Mouse (Mus musculus) intestine, embryonic 15.5 days (tissue): ENCODE measurements around the gene Frmd4a. TPM values are rescaled to one million over a fixed set of nuclear protein-coding genes. Genes with fewer than 3 reads are reported as not detected.

Source experiments
- ATAC-seq: fragments of 200-750 bp; cut with Nextera tagmentation; 2 replicates; pipeline ENCODE4 v1.8.0; 2017; ENCODE audit warnings: moderate TSS enrichment, moderate library complexity
- H3K27ac ChIP-seq: fragments of 300-500 bp; sonication (generic); 2 replicates; pipeline ENCODE4 v1.5.1; 2015; ENCODE audit warnings: mild to moderate bottlenecking, inconsistent platforms
- H3K27me3 ChIP-seq: fragments of 300-500 bp; sonication (generic); replicated peaks from 2 replicates; pipeline ENCODE4 v1.6.1; 2015; ENCODE audit warnings: inconsistent platforms
- H3K36me3 ChIP-seq: fragments of 300-500 bp; sonication (generic); 2 replicates; pipeline ENCODE4 v1.6.1; 2015; ENCODE audit warnings: inconsistent platforms
- H3K4me1 ChIP-seq: fragments of 300-500 bp; sonication (generic); replicated peaks from 2 replicates; pipeline ENCODE4 v1.6.1; 2015; ENCODE audit warnings: inconsistent platforms
- H3K4me2 ChIP-seq: fragments of 300-500 bp; sonication (generic); replicated peaks from 2 replicates; pipeline ENCODE4 v1.6.1; 2015; ENCODE audit warnings: mild to moderate bottlenecking, inconsistent platforms
- H3K4me3 ChIP-seq: fragments of 300-500 bp; sonication (generic); replicated peaks from 2 replicates; pipeline ENCODE4 v1.5.1; 2015; ENCODE audit warnings: inconsistent platforms
- H3K9ac ChIP-seq: fragments of 300-500 bp; sonication (generic); 2 replicates; pipeline ENCODE4 v1.6.1; 2015; ENCODE audit warnings: inconsistent platforms
- H3K9me3 ChIP-seq: fragments of 300-500 bp; sonication (generic); 2 replicates; pipeline ENCODE4 v1.6.1; 2016; ENCODE audit warnings: inconsistent platforms
- WGBS: fragments of 180-500 bp; shearing (Covaris S2); methylation state at CpG from one replicate; pipeline ENCODE4 v1.1.7; 2015; 5-methylcytosine and 5-hydroxymethylcytosine counted together
- polyA plus RNA-seq: library from polyadenylated mRNA; unstranded; fragments of >200 nt; fragmentation: Nextera tagmentation; extraction: Ambion mirVana; gene quantifications from 2 replicates; pipeline ENCODE4 v1.2.1, GENCODE M21; 2015

Frmd4a gene
- polyA plus RNA-seq, 1 experiment from 2014 or later, result 21.0 TPM

- Histone ChIP-seq H3K4me1 (no peaks in the 10 kb centered on the region), H3K9me3 (no peaks in the 10 kb centered on the region), H3K27me3 (no peaks in the 10 kb centered on the region), H3K9ac (no peak overlapping the region), H3K36me3 (no peaks in the 10 kb centered on the region), H3K4me2 (no peak overlapping the region), H3K4me3 (no peak overlapping the region), H3K27ac (no peak overlapping the region)
- 74% methylated on average over 7 of the region's 7 CpGs for WGBS
- no peak for ATAC-seq
These were observed 54.3 kb downstream of the Frmd4a start for GRCm38 (mm10) chr2:4071831-4072230.

GRCm38 (mm10) chr2:4083877-4084276, 66.4 kb downstream of the Frmd4a start:
- no peak overlapping the region for H3K4me3 ChIP-seq
- no peaks in the 10 kb centered on the region for H3K4me1 ChIP-seq
- ATAC-seq, result no peak
- no peak overlapping the region for H3K9ac ChIP-seq
- no peaks in the 10 kb centered on the region for H3K36me3 ChIP-seq
- no peaks in the 10 kb centered on the region for H3K9me3 ChIP-seq
- no peak overlapping the region for H3K4me2 ChIP-seq
- no peak overlapping the region for H3K27ac ChIP-seq
- WGBS, result 74% methylated on average over 6 of the region's 6 CpGs
- H3K27me3 ChIP-seq, result no peaks in the 10 kb centered on the region

GRCm38 (mm10) chr2:4097601-4098000, 80.1 kb downstream of the Frmd4a start:
- Histone ChIP-seq H3K9me3 (no peaks in the 10 kb centered on the region), H3K9ac (no peak overlapping the region), H3K27ac (no peak overlapping the region), H3K4me1 (no peaks in the 10 kb centered on the region), H3K4me2 (no peak overlapping the region), H3K36me3 (no peaks in the 10 kb centered on the region), H3K4me3 (no peak overlapping the region), H3K27me3 (no peaks in the 10 kb centered on the region)
- 82% methylated on average over 1 of the region's 1 CpGs for WGBS
- no peak for ATAC-seq

- ATAC-seq, result no peak
- 75% methylated on average over 8 of the region's 8 CpGs for WGBS
These were observed 81.6 kb downstream of the Frmd4a start for GRCm38 (mm10) chr2:4098948-4099776.

GRCm38 (mm10) chr2:4099777-4100104, 82.2 kb downstream of the Frmd4a start:
- Histone ChIP-seq H3K27ac (no peak overlapping the region), H3K36me3 (no peaks in the 10 kb centered on the region), H3K4me3 (no peak overlapping the region), H3K4me2 (no peak overlapping the region), H3K9ac (no peak overlapping the region), H3K4me1 (no peaks in the 10 kb centered on the region), H3K9me3 (no peaks in the 10 kb centered on the region), H3K27me3 (no peaks in the 10 kb centered on the region)
- no peak for ATAC-seq

More at GRCm38 (mm10) chr2:4098948-4099776, 81.6 kb downstream of the Frmd4a start:
- no peaks in the 10 kb centered on the region for H3K4me1 ChIP-seq
- no peak overlapping the region for H3K4me2 ChIP-seq
- no peak overlapping the region for H3K4me3 ChIP-seq
- no peak overlapping the region for H3K9ac ChIP-seq
- H3K27me3 ChIP-seq, result no peaks in the 10 kb centered on the region
- H3K36me3 ChIP-seq, result no peaks in the 10 kb centered on the region
- H3K27ac ChIP-seq, result no peak overlapping the region
- no peaks in the 10 kb centered on the region for H3K9me3 ChIP-seq

- no peak overlapping the region for H3K4me3 ChIP-seq
- no peak for ATAC-seq
- H3K4me2 ChIP-seq, result no peak overlapping the region
- H3K9me3 ChIP-seq, result no peaks in the 10 kb centered on the region
- no peaks in the 10 kb centered on the region for H3K4me1 ChIP-seq
- H3K9ac ChIP-seq, result no peak overlapping the region
- WGBS, result 76% methylated on average over 2 of the region's 2 CpGs
- no peak overlapping the region for H3K27ac ChIP-seq
- H3K36me3 ChIP-seq, result no peaks in the 10 kb centered on the region
- H3K27me3 ChIP-seq, result no peaks in the 10 kb centered on the region
These were observed 83.9 kb downstream of the Frmd4a start for GRCm38 (mm10) chr2:4101370-4101769.

GRCm38 (mm10) chr2:4113303-4113920, 95.9 kb downstream of the Frmd4a start:
- H3K9ac ChIP-seq, result no peak overlapping the region
- 79% methylated on average over 7 of the region's 7 CpGs for WGBS
- H3K4me2 ChIP-seq, result no peak overlapping the region
- no peak for ATAC-seq
- no peaks in the 10 kb centered on the region for H3K9me3 ChIP-seq
- H3K27me3 ChIP-seq, result no peaks in the 10 kb centered on the region
- H3K36me3 ChIP-seq, result no peaks in the 10 kb centered on the region
- no peak overlapping the region for H3K4me3 ChIP-seq
- no peak overlapping the region for H3K27ac ChIP-seq
- H3K4me1 ChIP-seq, result no peaks in the 10 kb centered on the region

GRCm38 (mm10) chr2:4119678-4120458, 102.4 kb downstream of the Frmd4a start:
- Histone ChIP-seq H3K27ac (no peak overlapping the region), H3K27me3 (no peaks in the 10 kb centered on the region), H3K4me2 (no peak overlapping the region), H3K9ac (no peak overlapping the region), H3K4me1 (no peaks in the 10 kb centered on the region), H3K9me3 (no peaks in the 10 kb centered on the region), H3K4me3 (no peak overlapping the region), H3K36me3 (no peaks in the 10 kb centered on the region)
- ATAC-seq, result no peak
- 62% methylated on average over 9 of the region's 9 CpGs for WGBS

GRCm38 (mm10) chr2:4131216-4131615, 113.7 kb downstream of the Frmd4a start:
- Histone ChIP-seq H3K4me1 (no peaks in the 10 kb centered on the region), H3K4me2 (no peak overlapping the region), H3K4me3 (no peak overlapping the region), H3K9me3 (no peaks in the 10 kb centered on the region), H3K36me3 (no peaks in the 10 kb centered on the region), H3K9ac (no peak overlapping the region), H3K27me3 (no peaks in the 10 kb centered on the region), H3K27ac (no peak overlapping the region)
- WGBS, result 86% methylated on average over 4 of the region's 4 CpGs
- no peak for ATAC-seq

GRCm38 (mm10) chr2:4137493-4137892, 120.0 kb downstream of the Frmd4a start:
- Histone ChIP-seq H3K27me3 (no peaks in the 10 kb centered on the region), H3K27ac (no peak overlapping the region), H3K9ac (no peak overlapping the region), H3K4me3 (no peak overlapping the region), H3K4me1 (no peaks in the 10 kb centered on the region), H3K9me3 (no peaks in the 10 kb centered on the region), H3K4me2 (no peak overlapping the region), H3K36me3 (no peaks in the 10 kb centered on the region)
- 89% methylated on average over 3 of the region's 3 CpGs for WGBS
- ATAC-seq, result no peak

GRCm38 (mm10) chr2:4142221-4142950, 124.9 kb downstream of the Frmd4a start:
- no peak overlapping the region for H3K4me3 ChIP-seq
- H3K36me3 ChIP-seq, result no peaks in the 10 kb centered on the region
- no peak for ATAC-seq
- no peaks in the 10 kb centered on the region for H3K9me3 ChIP-seq
- H3K27me3 ChIP-seq, result no peaks in the 10 kb centered on the region
- H3K4me2 ChIP-seq, result no peak overlapping the region
- no peaks in the 10 kb centered on the region for H3K4me1 ChIP-seq
- 53% methylated on average over 4 of the region's 4 CpGs for WGBS
- H3K27ac ChIP-seq, result no peak overlapping the region
- H3K9ac ChIP-seq, result no peak overlapping the region

GRCm38 (mm10) chr2:4144424-4144823, 126.9 kb downstream of the Frmd4a start:
- no peak overlapping the region for H3K4me2 ChIP-seq
- H3K9me3 ChIP-seq, result no peaks in the 10 kb centered on the region
- no peak overlapping the region for H3K27ac ChIP-seq
- ATAC-seq, result no peak
- H3K9ac ChIP-seq, result no peak overlapping the region
- no peaks in the 10 kb centered on the region for H3K36me3 ChIP-seq
- 81% methylated on average over 4 of the region's 4 CpGs for WGBS
- no peaks in the 10 kb centered on the region for H3K4me1 ChIP-seq
- H3K4me3 ChIP-seq, result no peak overlapping the region
- H3K27me3 ChIP-seq, result no peaks in the 10 kb centered on the region
